Mouse (Mus musculus) testis, adult 2 months (tissue): ENCODE measurements around the gene Tuba1a. TPM values are rescaled to one million over a fixed set of nuclear protein-coding genes. Genes with fewer than 3 reads are reported as not detected.
"Not testable (repeated sequence)": the region's sequence is repeated elsewhere in the genome, so short reads cannot be mapped to it uniquely, and the experiment has no call there.

Experiments
- H3K27ac ChIP-seq: fragments of 200-500 bp; 2 replicates; pipeline ENCODE4 v1.5.1; 2012; ENCODE audit warnings: low read depth, low read length; ENCODE audit not compliant: control insufficient read depth, insufficient read depth
- H3K27me3 ChIP-seq: fragments of 200-500 bp; 2 replicates; pipeline ENCODE4 v1.6.1; 2012; ENCODE audit warnings: mild to moderate bottlenecking, low read length, moderate library complexity; ENCODE audit not compliant: control insufficient read depth, insufficient read depth
- H3K36me3 ChIP-seq: fragments of 200-500 bp; 2 replicates; pipeline ENCODE4 v1.6.1; 2012; ENCODE audit warnings: mild to moderate bottlenecking, low read length; ENCODE audit not compliant: control insufficient read depth, insufficient read depth
- H3K4me1 ChIP-seq: fragments of 200-500 bp; 2 replicates; pipeline ENCODE4 v1.6.1; 2012; ENCODE audit warnings: low read length; ENCODE audit not compliant: control insufficient read depth, insufficient read depth
- H3K4me3 ChIP-seq: fragments of 200-500 bp; 2 replicates; pipeline ENCODE4 v1.5.1; 2012; ENCODE audit warnings: low read depth, mild to moderate bottlenecking, low read length, moderate library complexity, mixed read lengths; ENCODE audit not compliant: control insufficient read depth
- CTCF ChIP-seq: fragments of 200-500 bp; IDR thresholded peaks from 2 replicates; pipeline ENCODE4 v1.5.1; 2012; ENCODE audit warnings: low read depth, mild to moderate bottlenecking, inconsistent platforms, low read length, moderate library complexity; ENCODE audit not compliant: control insufficient read depth, insufficient read depth, insufficient replicate concordance
- POLR2A ChIP-seq: fragments of 200-500 bp; IDR thresholded peaks from 2 replicates; pipeline ENCODE4 v1.6.1; 2012; ENCODE audit warnings: low read depth, mild to moderate bottlenecking, inconsistent platforms, low read length, moderate library complexity; ENCODE audit not compliant: control insufficient read depth
- polyA plus RNA-seq: library from polyadenylated mRNA; depleted of rRNA; stranded (reverse); fragments of >200 nt; gene quantifications from 2 replicates; pipeline ENCODE4 v1.2.3, GENCODE M21; 2012

The Tuba1a gene
- polyA plus RNA-seq, 1 experiment: 93.1 TPM

DNA sequence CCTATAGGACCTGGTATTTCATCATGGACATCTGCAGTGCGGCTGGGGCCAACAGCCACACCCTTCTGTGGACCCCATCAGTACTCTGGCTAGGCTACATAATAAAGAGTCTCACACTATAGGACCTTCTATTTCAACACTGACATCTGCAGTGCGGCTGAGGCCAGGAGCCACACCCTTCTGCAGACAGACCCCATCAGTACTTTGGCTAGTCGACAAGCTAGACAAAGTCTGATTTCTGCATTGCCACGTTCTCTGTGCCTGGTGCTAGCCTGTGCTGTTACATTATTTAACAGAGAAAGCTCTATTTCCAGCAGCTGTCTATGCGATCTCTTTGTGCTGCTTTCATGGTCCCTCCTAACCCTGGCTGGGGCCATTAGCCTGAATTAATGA lies 1.4 kb downstream of the Tuba1a start:
- no peak overlapping the region for H3K27ac ChIP-seq
- H3K4me1 ChIP-seq: peaks cover 2% of the 10 kb centered on the region
- TF ChIP-seq POLR2A: no peak
- no peak for TF ChIP-seq CTCF

DNA sequence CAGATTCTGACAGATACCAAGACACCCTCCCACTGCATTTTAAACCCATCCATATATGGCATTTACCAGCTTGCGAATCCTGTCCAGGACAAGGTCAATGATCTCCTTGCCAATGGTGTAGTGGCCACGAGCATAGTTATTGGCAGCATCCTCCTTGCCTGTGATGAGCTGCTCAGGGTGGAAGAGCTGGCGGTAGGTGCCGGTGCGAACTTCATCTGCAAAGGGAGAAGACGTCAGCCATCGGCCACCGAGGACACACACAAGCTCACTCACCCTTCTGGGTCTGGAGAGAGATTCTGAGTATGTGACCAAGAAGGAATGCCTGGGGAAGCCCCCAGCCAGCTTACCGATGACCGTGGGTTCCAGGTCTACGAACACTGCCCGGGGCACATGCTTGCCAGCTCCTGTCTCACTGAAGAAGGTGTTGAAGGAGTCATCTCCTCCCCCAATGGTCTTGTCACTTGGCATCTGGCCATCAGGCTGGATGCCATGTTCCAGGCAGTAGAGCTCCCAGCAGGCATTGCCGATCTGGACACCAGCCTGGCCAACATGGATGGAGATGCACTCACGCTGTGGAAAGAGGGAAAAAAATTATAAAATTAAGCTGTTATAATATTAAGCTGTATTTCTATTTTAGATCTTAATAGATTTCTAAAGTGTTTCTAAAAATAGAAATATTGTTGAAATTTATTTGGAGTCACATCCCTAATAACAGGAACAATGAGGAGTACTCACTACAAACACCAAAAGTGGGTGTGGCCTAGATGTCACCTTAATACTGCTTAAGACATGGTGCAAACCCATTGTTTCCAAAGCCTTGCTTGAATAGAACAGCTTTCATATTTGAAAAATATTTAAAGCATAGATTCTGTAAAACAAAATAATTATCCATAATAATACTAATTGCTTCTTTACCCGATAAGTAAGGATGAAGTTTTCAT lies 2.1 kb downstream of the Tuba1a start:
- H3K27ac ChIP-seq, H3K4me3 ChIP-seq, H3K4me1 ChIP-seq, H3K27me3 ChIP-seq, H3K36me3 ChIP-seq: not testable (repeated sequence)

More for the DNA sequence above, 1.4 kb downstream of the Tuba1a start:
- Histone ChIP-seq H3K4me3 (peak overlapping the region; percentile 48), H3K27me3 (no peaks in the 10 kb centered on the region), H3K36me3 (no peaks in the 10 kb centered on the region)

DNA sequence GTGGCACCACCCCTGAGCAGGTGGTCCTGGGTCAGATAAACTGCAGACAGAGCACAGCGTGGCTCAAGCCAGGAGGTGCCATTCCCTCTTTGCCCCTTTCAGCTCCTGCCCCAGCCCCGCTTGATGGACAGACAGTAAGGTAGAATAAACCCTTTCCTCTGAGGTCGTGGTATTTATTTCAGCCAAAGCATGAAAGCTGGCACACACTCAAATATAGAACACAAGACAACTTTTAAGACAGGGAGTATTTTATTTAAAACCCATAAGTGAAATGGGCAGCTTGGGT lies 4.0 kb downstream of the Tuba1a start:
- Histone ChIP-seq H3K4me3 (no peak overlapping the region), H3K36me3 (no peaks in the 10 kb centered on the region), H3K27me3 (no peaks in the 10 kb centered on the region), H3K4me1 (peaks cover 2% of the 10 kb centered on the region), H3K27ac (no peak overlapping the region)
- no peak for TF ChIP-seq CTCF
- no peak for TF ChIP-seq POLR2A

DNA sequence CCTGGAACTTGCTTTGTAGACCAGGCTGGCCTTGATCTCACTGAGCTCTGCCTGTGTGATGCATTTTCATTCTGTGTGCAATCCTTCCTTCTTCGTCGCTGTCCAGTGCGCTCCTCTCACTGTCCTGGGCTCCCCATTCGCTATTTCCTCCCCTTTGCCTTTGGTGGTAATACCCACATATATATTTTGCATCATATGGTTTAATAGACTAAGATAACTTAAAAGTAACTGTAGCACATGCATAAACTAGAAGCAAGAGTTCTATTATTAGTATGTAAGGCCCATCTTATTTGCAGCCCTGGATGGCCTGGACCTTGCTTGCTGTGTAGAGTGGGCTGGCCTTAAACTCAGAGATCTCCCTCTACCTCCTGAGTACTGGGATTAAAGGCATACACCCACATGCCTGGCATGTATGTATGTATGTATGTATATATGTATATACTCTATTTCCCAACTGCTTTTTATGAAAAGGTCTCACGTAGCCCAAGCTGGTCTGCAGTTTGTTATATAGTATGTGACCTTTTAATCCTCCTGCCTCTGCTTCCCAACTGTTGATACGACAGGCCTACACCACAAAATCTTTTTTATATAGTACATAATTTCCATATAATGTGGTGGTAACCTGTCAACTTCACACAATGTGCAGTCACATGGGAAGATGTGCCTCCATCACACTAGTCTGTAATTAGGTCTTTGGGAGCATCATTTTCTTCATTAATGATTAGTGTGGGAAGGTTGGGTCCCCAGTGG lies 4.5 kb downstream of the Tuba1a start:
- peaks cover 2% of the 10 kb centered on the region for H3K4me1 ChIP-seq
- no peak overlapping the region for H3K4me3 ChIP-seq
- no peaks in the 10 kb centered on the region for H3K27me3 ChIP-seq
- H3K36me3 ChIP-seq: no peaks in the 10 kb centered on the region
- no peak for TF ChIP-seq CTCF
- no peak for TF ChIP-seq POLR2A
- H3K27ac ChIP-seq: no peak overlapping the region

DNA sequence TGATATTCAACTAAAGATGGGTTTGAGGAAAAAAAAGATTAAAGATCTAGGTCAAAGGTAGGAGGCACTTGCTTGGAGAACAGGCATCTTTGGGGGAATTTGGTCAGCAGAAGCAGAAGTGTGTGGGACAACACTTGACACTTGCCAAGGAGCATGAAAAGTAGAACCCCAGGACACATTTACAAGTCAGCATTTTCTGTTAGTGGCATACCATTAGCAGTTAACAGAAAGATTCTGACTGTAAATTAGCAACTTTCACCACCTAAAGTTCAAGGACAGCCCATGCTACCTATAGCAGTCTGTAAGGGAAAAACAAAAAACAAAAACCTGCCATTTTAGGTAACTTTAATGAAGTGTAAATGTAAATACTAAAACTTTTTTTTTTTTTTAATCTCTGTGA lies 5.1 kb downstream of the Tuba1a start:
- H3K27ac ChIP-seq: no peak overlapping the region
- TF ChIP-seq POLR2A: no peak
- TF ChIP-seq CTCF: no peak
- H3K4me1 ChIP-seq: peaks cover 2% of the 10 kb centered on the region
- H3K36me3 ChIP-seq: no peaks in the 10 kb centered on the region
- H3K4me3 ChIP-seq: no peak overlapping the region
- no peaks in the 10 kb centered on the region for H3K27me3 ChIP-seq

DNA sequence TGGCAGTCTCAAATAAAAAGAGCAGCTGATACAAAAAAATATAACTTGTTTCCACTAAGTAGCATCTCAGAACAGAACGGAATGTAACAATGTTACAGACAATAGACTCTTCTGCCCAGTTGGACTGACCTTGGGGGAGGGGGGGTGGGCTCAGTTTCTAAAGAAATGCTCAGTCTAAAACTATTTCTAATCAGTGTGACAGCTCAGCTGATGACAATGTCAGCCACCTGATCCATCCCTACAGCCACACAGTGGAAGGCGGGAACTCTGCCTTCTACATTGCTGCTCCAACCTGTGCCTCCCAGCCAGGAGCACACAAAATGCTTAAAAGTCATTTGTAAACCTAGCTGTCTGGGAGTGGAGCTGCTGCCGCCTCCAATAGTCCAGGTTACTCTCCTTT lies 5.6 kb downstream of the Tuba1a start:
- no peaks in the 10 kb centered on the region for H3K36me3 ChIP-seq
- no peak overlapping the region for H3K27ac ChIP-seq
- peaks cover 2% of the 10 kb centered on the region for H3K4me1 ChIP-seq
- no peaks in the 10 kb centered on the region for H3K27me3 ChIP-seq
- TF ChIP-seq CTCF: no peak
- no peak overlapping the region for H3K4me3 ChIP-seq

DNA sequence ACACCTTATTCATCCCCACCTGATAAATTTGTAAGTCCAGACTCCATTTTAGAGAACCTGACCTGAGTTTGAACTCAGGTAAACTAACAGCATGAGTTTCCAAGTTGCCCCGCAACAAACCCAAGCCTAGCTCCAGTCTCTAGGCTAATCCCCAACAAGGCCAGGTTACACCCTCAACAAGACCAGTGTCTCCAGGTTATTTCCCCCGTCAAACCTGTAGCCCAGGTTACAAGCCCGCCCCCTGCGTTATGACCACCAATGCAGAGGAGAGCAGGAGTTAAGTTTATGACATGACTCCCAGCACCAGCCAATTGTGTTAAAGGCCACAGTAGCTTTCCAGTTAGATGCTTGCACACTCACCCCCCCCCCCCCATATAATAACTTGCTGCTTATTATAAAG lies 10.4 kb downstream of the Tuba1a start:
- Histone ChIP-seq H3K27ac (no peak overlapping the region), H3K4me3 (no peak overlapping the region), H3K36me3 (no peaks in the 10 kb centered on the region), H3K4me1 (no peaks in the 10 kb centered on the region), H3K27me3 (no peaks in the 10 kb centered on the region)
- no peak for TF ChIP-seq CTCF
- TF ChIP-seq POLR2A: no peak

DNA sequence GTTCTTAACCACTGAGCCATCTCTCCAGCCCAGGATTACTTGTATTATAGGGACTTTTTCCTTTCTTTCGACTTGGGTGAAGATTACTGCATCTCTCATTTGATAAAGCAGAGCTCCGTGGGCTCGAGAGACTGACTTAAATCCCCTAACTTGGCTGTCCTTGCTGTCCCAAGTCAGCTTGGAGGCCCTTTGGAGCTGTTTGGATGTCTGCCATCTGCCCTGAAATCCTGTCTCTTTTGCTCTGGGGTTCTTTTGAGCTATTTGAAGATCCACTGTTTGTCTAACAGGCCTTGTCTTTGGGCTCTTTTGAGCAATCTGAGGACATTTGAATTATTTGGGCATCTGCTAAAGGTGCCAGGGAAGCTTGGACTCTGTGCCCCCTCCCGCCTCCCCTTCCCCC lies 11.4 kb downstream of the Tuba1a start:
- Histone ChIP-seq H3K27me3 (no peaks in the 10 kb centered on the region), H3K4me1 (no peaks in the 10 kb centered on the region), H3K27ac (no peak overlapping the region), H3K4me3 (no peak overlapping the region), H3K36me3 (no peaks in the 10 kb centered on the region)
- TF ChIP-seq CTCF (no peak), POLR2A (no peak)
